Mouse (Mus musculus) cerebellum, adult 2 months (tissue): ENCODE measurements around the gene Shank3.

Experiments used
- CTCF ChIP-seq: fragments of 200-500 bp; IDR thresholded peaks from 2 replicates; pipeline ENCODE4 v1.5.1; 2011; ENCODE audit warnings: low read depth, mild to moderate bottlenecking, control low read depth, low read length, moderate library complexity, borderline replicate concordance; ENCODE audit not compliant: insufficient read depth
- POLR2A ChIP-seq: fragments of 200-500 bp; IDR thresholded peaks from 2 replicates; pipeline ENCODE4 v1.6.1; 2011; ENCODE audit warnings: low read length, control low read depth, borderline replicate concordance; ENCODE audit not compliant: insufficient read depth

GRCm38 (mm10) chr15:89523283-89523832 is 23.9 kb downstream of the Shank3 start:
- no peak; the same call in 1 of the 2 replicates for TF ChIP-seq POLR2A
- TF ChIP-seq CTCF: no peak
